Mouse (Mus musculus) thymus, adult 18-20 months (tissue): ENCODE measurements at regions not wholly inside any gene's neighbourhood (a gene's known extent, or its start where the extent isn't known, plus 50 kb on each side); places are given as distances from the start of the nearest gene placed in this dataset.

Source experiments
- DNase-seq, 2 experiments: peaks; one replicate each; pipeline ENCODE4 v3.0.0; 2022; ENCODE audit warnings: mixed read lengths in 2 of 2

- DNase-seq, result no peak
Observed at GRCm38 (mm10) chr4:105327711-105328471, 170.7 kb downstream of the Plpp3 start.

GRCm38 (mm10) chr4:105328776-105329175, 171.6 kb downstream of the Plpp3 start:
- no peak for DNase-seq

GRCm38 (mm10) chr4:105332081-105332480, 174.9 kb downstream of the Plpp3 start:
- no peak for DNase-seq

GRCm38 (mm10) chr4:105335872-105336271, 178.7 kb downstream of the Plpp3 start:
- no peak for DNase-seq

GRCm38 (mm10) chr4:105336557-105336956, 179.4 kb downstream of the Plpp3 start:
- no peak for DNase-seq

GRCm38 (mm10) chr4:105338131-105338530, 181.0 kb downstream of the Plpp3 start:
- DNase-seq, result no peak

GRCm38 (mm10) chr4:105338861-105339260, 181.7 kb downstream of the Plpp3 start:
- no peak for DNase-seq

- DNase-seq, result no peak
Observed at GRCm38 (mm10) chr4:105341274-105341673, 184.1 kb downstream of the Plpp3 start.

GRCm38 (mm10) chr4:105346846-105347245, 189.7 kb downstream of the Plpp3 start:
- no peak for DNase-seq

GRCm38 (mm10) chr4:105347911-105348310, 190.8 kb downstream of the Plpp3 start:
- DNase-seq, result no peak

GRCm38 (mm10) chr4:105349316-105350207, 192.4 kb downstream of the Plpp3 start:
- no peak for DNase-seq

GRCm38 (mm10) chr4:105352342-105352741, 195.2 kb downstream of the Plpp3 start:
- no peak for DNase-seq

- DNase-seq, result no peak
Observed at GRCm38 (mm10) chr4:105352953-105353352, 195.8 kb downstream of the Plpp3 start.

- no peak for DNase-seq
Observed at GRCm38 (mm10) chr4:105354097-105354496, 196.9 kb downstream of the Plpp3 start.

GRCm38 (mm10) chr4:105356616-105357015, 199.5 kb downstream of the Plpp3 start:
- no peak for DNase-seq

- DNase-seq, result no peak
Observed at GRCm38 (mm10) chr4:105358725-105359124, 201.6 kb downstream of the Plpp3 start.

GRCm38 (mm10) chr4:105364496-105364895, 207.3 kb downstream of the Plpp3 start:
- DNase-seq, result no peak

- DNase-seq, result no peak
Observed at GRCm38 (mm10) chr4:105365076-105365475, 207.9 kb downstream of the Plpp3 start.

GRCm38 (mm10) chr4:105376591-105376990, 219.4 kb downstream of the Plpp3 start:
- no peak for DNase-seq

- DNase-seq, result no peak
Observed at GRCm38 (mm10) chr4:105377469-105378187, 220.5 kb downstream of the Plpp3 start.

GRCm38 (mm10) chr4:105384826-105385225, 227.7 kb downstream of the Plpp3 start:
- DNase-seq, result no peak

- no peak for DNase-seq
Observed at GRCm38 (mm10) chr4:105385481-105385880, 228.3 kb downstream of the Plpp3 start.

GRCm38 (mm10) chr4:105390378-105390777, 233.2 kb downstream of the Plpp3 start:
- DNase-seq, result no peak
